Mouse (Mus musculus) MEL (cell line): ENCODE data around the gene Tapbpl. TPM values are rescaled to one million over a fixed set of nuclear protein-coding genes. Genes with fewer than 3 reads are reported as not detected.

Experiments
- DNase-seq: peaks from one replicate; pipeline ENCODE4 v3.0.0; 2011; ENCODE audit warnings: low read depth, low spot score
- H3K27ac ChIP-seq: 2 replicates; pipeline ENCODE4 v1.5.1; 2012; ENCODE audit warnings: low read depth, mild to moderate bottlenecking, control low read depth, low read length, moderate library complexity; ENCODE audit not compliant: control insufficient read depth
- H3K27me3 ChIP-seq, 2 experiments: fragments of 150-350 bp in 1 of 2; sonication (generic) in 1 of 2; 2 replicates each; pipeline ENCODE4 v1.6.1; 2012; ENCODE audit warnings: low read length in 2 of 2, mild to moderate bottlenecking in 2 of 2, improper control_type of control experiment in 1 of 2, moderate library complexity in 1 of 2; ENCODE audit not compliant: insufficient read depth in 2 of 2, control insufficient read depth in 1 of 2
- H3K36me3 ChIP-seq, 2 experiments: 2 replicates each; pipeline ENCODE4 v1.6.1; 2012 to 2014; ENCODE audit warnings: low read length in 2 of 2, improper control_type of control experiment in 1 of 2, inconsistent platforms in 1 of 2, mild to moderate bottlenecking in 1 of 2; ENCODE audit not compliant: insufficient read depth in 2 of 2, control insufficient read depth in 1 of 2
- H3K4me1 ChIP-seq, 2 experiments: fragments of 150-350 bp in 1 of 2; sonication (generic) in 1 of 2; 2 replicates each; pipeline ENCODE4 v1.6.1; 2012; ENCODE audit warnings: low read length in 2 of 2, improper control_type of control experiment in 1 of 2, mild to moderate bottlenecking in 1 of 2; ENCODE audit not compliant: insufficient read depth in 2 of 2, control insufficient read depth in 1 of 2
- H3K4me3 ChIP-seq, 2 experiments: fragments of 150-350 bp in 1 of 2; sonication (generic) in 1 of 2; 2 replicates each; pipeline ENCODE4 v1.5.1; 2012; ENCODE audit warnings: low read depth in 2 of 2, low read length in 2 of 2, mild to moderate bottlenecking in 2 of 2, moderate library complexity in 2 of 2, control low read depth in 1 of 2, improper control_type of control experiment in 1 of 2; ENCODE audit not compliant: control insufficient read depth in 1 of 2, insufficient read depth in 1 of 2
- H3K79me2 ChIP-seq: 2 replicates; pipeline ENCODE4 v1.6.1; 2012; ENCODE audit warnings: mild to moderate bottlenecking, low read length, moderate library complexity; ENCODE audit not compliant: control insufficient read depth, poor library complexity, insufficient read depth
- H3K9ac ChIP-seq: 2 replicates; pipeline ENCODE4 v1.6.1; 2012; ENCODE audit warnings: low read depth, mild to moderate bottlenecking, control low read depth, low read length, moderate library complexity; ENCODE audit not compliant: control insufficient read depth, poor library complexity, severe bottlenecking
- H3K9me3 ChIP-seq: fragments of 150-350 bp; sonication (generic); replicated peaks from 2 replicates; pipeline ENCODE4 v1.6.1; 2012; ENCODE audit warnings: mild to moderate bottlenecking, low read length, improper control_type of control experiment, moderate library complexity; ENCODE audit not compliant: insufficient read depth
- CHD1 ChIP-seq: IDR thresholded peaks from 2 replicates; pipeline ENCODE4 v1.6.1; 2012; ENCODE audit warnings: low read depth, mild to moderate bottlenecking, inconsistent platforms, low read length, improper control_type of control experiment
- CTCF ChIP-seq, 3 experiments: IDR thresholded peaks in 2 of 3; conservative IDR thresholded peaks in 1 of 3; 2 replicates each; pipeline ENCODE4 v1.5.1; 2011 to 2012; ENCODE audit warnings: low read length in 3 of 3, low read depth in 2 of 3, mild to moderate bottlenecking in 2 of 3, improper control_type of control experiment in 1 of 3, inconsistent platforms in 1 of 3, mixed read lengths in 1 of 3, moderate library complexity in 1 of 3; ENCODE audit not compliant: control insufficient read depth in 1 of 3, insufficient read depth in 1 of 3, poor library complexity in 1 of 3, severe bottlenecking in 1 of 3
- ELF1 ChIP-seq: IDR thresholded peaks from 2 replicates; pipeline ENCODE4 v1.6.1; 2014; ENCODE audit warnings: low read depth, mild to moderate bottlenecking, inconsistent platforms, low read length, improper control_type of control experiment, moderate library complexity
- EP300 ChIP-seq, 2 experiments: IDR thresholded peaks; 2 replicates each; pipeline ENCODE4 v1.6.1; 2011; ENCODE audit warnings: improper control_type of control experiment in 2 of 2, low read length in 2 of 2, low read depth in 1 of 2, mild to moderate bottlenecking in 1 of 2
- ETS1 ChIP-seq: IDR thresholded peaks from 2 replicates; pipeline ENCODE4 v1.6.1; 2012; ENCODE audit warnings: low read depth, mild to moderate bottlenecking, inconsistent platforms, low read length, improper control_type of control experiment, moderate library complexity
- GABPA ChIP-seq: IDR thresholded peaks from 2 replicates; pipeline ENCODE4 v1.6.1; 2012; ENCODE audit warnings: low read depth, mild to moderate bottlenecking, inconsistent platforms, low read length, improper control_type of control experiment, moderate library complexity
- GATA1 ChIP-seq: IDR thresholded peaks from 2 replicates; pipeline ENCODE4 v1.6.1; 2011; ENCODE audit warnings: low read depth, low read length, improper control_type of control experiment
- HCFC1 ChIP-seq: IDR thresholded peaks from 2 replicates; pipeline ENCODE4 v1.6.1; 2012; ENCODE audit warnings: low read depth, mild to moderate bottlenecking, inconsistent platforms, low read length, improper control_type of control experiment, moderate library complexity
- JUND ChIP-seq: IDR thresholded peaks from 2 replicates; pipeline ENCODE4 v1.6.1; 2011; ENCODE audit warnings: low read depth, mild to moderate bottlenecking, improper control_type of control experiment, low read length
- MAFK ChIP-seq: IDR thresholded peaks from 2 replicates; pipeline ENCODE4 v1.6.1; 2011; ENCODE audit warnings: low read depth, mild to moderate bottlenecking, low read length, improper control_type of control experiment, borderline replicate concordance
- MAZ ChIP-seq: IDR thresholded peaks from 2 replicates; pipeline ENCODE4 v1.6.1; 2012; ENCODE audit warnings: low read depth, mild to moderate bottlenecking, inconsistent platforms, low read length, improper control_type of control experiment
- MEF2A ChIP-seq: IDR thresholded peaks from 2 replicates; pipeline ENCODE4 v1.6.1; 2014; ENCODE audit warnings: low read depth, mild to moderate bottlenecking, inconsistent platforms, low read length, improper control_type of control experiment; ENCODE audit not compliant: poor library complexity, insufficient replicate concordance, severe bottlenecking; ENCODE audit errors: extremely low read depth
- NELFE ChIP-seq: IDR thresholded peaks from 2 replicates; pipeline ENCODE4 v1.6.1; 2011; ENCODE audit warnings: low read depth, low read length, improper control_type of control experiment
- RCOR1 ChIP-seq: IDR thresholded peaks from 2 replicates; pipeline ENCODE4 v1.6.1; 2012; ENCODE audit warnings: low read depth, mild to moderate bottlenecking, inconsistent platforms, low read length, improper control_type of control experiment
- TBP ChIP-seq: IDR thresholded peaks from 2 replicates; pipeline ENCODE4 v1.8.0; 2011; ENCODE audit warnings: low read depth, low read length, improper control_type of control experiment
- USF1 ChIP-seq: IDR thresholded peaks from 2 replicates; pipeline ENCODE4 v1.6.1; 2014; ENCODE audit warnings: low read depth, mild to moderate bottlenecking, inconsistent platforms, low read length, improper control_type of control experiment, moderate library complexity
- USF2 ChIP-seq, 2 experiments: IDR thresholded peaks; 2 replicates each; pipeline ENCODE4 v1.6.1; 2011 to 2012; ENCODE audit warnings: improper control_type of control experiment in 2 of 2, low read length in 2 of 2, borderline replicate concordance in 1 of 2, inconsistent platforms in 1 of 2, low read depth in 1 of 2, mild to moderate bottlenecking in 1 of 2; ENCODE audit not compliant: insufficient read depth in 1 of 2
- ZC3H11A ChIP-seq: IDR thresholded peaks from 2 replicates; pipeline ENCODE4 v1.6.1; 2012; ENCODE audit warnings: low read depth, mild to moderate bottlenecking, inconsistent platforms, low read length, improper control_type of control experiment
- ZKSCAN1 ChIP-seq: IDR thresholded peaks from 2 replicates; pipeline ENCODE4 v1.6.1; 2012; ENCODE audit warnings: low read depth, mild to moderate bottlenecking, inconsistent platforms, low read length, improper control_type of control experiment, moderate library complexity
- ZMIZ1 ChIP-seq: IDR thresholded peaks from 2 replicates; pipeline ENCODE4 v1.6.1; 2012; ENCODE audit warnings: low read depth, mild to moderate bottlenecking, inconsistent platforms, low read length, improper control_type of control experiment, moderate library complexity
- ZNF384 ChIP-seq: IDR thresholded peaks from 2 replicates; pipeline ENCODE4 v1.6.1; 2012; ENCODE audit warnings: low read depth, mild to moderate bottlenecking, inconsistent platforms, low read length, improper control_type of control experiment
- polyA plus RNA-seq, 2 experiments: library from polyadenylated mRNA; stranded (reverse) in 1 of 2; unstranded in 1 of 2; fragments of >175 nt in 1 of 2; fragments of >200 nt in 1 of 2; gene quantifications; 2 replicates each; pipeline versions ENCODE4 v1.2.1 to v1.2.4; 2012; ENCODE audit warnings: low replicate concordance in 2 of 2, low read depth in 1 of 2; ENCODE audit not compliant: insufficient read length in 2 of 2, insufficient read depth in 1 of 2, missing spikeins in 1 of 2
- total RNA-seq: library from RNA; depleted of rRNA; stranded (reverse); fragments of 300-350 nt; gene quantifications from 2 replicates; pipeline ENCODE4 v1.2.3, GENCODE M21; 2012

Gene Tapbpl
- total and polyA plus RNA-seq, 3 experiments, result 2.5 to 5.2 TPM; not detected in 1

- TF ChIP-seq GABPA, result no peak
- no peak for TF ChIP-seq ZC3H11A
- TF ChIP-seq MAZ, result no peak
- no peak for TF ChIP-seq CTCF (IDR thresholded peaks at IDR 0.05 in 2 of 3, conservative IDR thresholded peaks at IDR 0.05 in 1 of 3; ENCODE audit: control insufficient read depth in 1 of 3, insufficient read depth in 1 of 3, low read depth in 2 of 3, low read length in 3 of 3, poor library complexity in 1 of 3, severe bottlenecking in 1 of 3)
- TF ChIP-seq TBP, result no peak
- TF ChIP-seq ZKSCAN1, result no peak
- no peak for TF ChIP-seq CHD1
- TF ChIP-seq MAFK, result no peak
- no peak for TF ChIP-seq RCOR1
- H3K4me1 ChIP-seq, result peaks cover 0 to 6% of the 10 kb centered on the region in 2 experiments; a peak in 2 of 4 replicates
- no peak overlapping the region for H3K9ac ChIP-seq
- H3K9me3 ChIP-seq, result no peaks in the 10 kb centered on the region
- H3K4me3 ChIP-seq, result no peak overlapping the region
- no peak for DNase-seq
- H3K27me3 ChIP-seq, result no peaks in the 10 kb centered on the region
- H3K79me2 ChIP-seq, result peaks cover 16% of the 10 kb centered on the region
- no peak overlapping the region for H3K27ac ChIP-seq
- H3K36me3 ChIP-seq, result peaks cover 8 to 14% of the 10 kb centered on the region in 2 experiments
Observed at GRCm38 (mm10) chr6:125196301-125196700, 35.4 kb downstream of the Tapbpl start.

- Histone ChIP-seq H3K79me2 (peaks cover 23% of the 10 kb centered on the region), H3K9me3 (no peaks in the 10 kb centered on the region), H3K9ac (no peak overlapping the region), H3K4me1 (peaks cover 0 to 6% of the 10 kb centered on the region in 2 experiments; a peak in 2 of 4 replicates), H3K27ac (no peak overlapping the region), H3K36me3 (peaks cover 8 to 14% of the 10 kb centered on the region in 2 experiments), H3K27me3 (no peaks in the 10 kb centered on the region), H3K4me3 (no peak overlapping the region)
- TF ChIP-seq ETS1 (no peak), EP300 (IDR thresholded peaks at IDR 0.05; ENCODE audit: low read depth in 1 of 2, low read length in 2 of 2) (no peak), ZMIZ1 (no peak), ZNF384 (no peak)
- no peak for DNase-seq
Observed at GRCm38 (mm10) chr6:125195541-125196075, 36.1 kb downstream of the Tapbpl start.

DNA sequence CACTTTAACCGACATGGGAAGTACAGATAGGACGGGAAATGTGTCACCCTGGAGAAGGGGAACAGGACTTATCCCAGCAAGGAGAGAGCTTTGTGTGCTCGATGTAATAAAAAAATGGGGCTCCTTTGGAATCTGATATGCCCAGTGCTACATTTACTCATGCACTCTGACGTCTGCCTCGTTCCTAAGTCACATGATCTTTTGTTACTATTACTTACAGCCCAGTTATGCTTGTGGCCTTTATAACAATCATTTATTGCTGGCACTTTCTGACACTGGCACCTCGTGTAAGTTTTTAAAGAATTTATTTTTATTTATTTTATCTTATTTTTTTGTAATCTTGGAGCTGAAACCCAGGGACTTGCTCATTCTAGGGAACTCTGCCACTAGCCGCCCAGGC, 38.3 kb downstream of the Tapbpl start:
- Histone ChIP-seq H3K9me3 (no peaks in the 10 kb centered on the region), H3K36me3 (peaks cover 13 to 19% of the 10 kb centered on the region in 2 experiments)
- TF ChIP-seq HCFC1 (peak; percentile 46; the same call in 1 of the 2 replicates), MEF2A (no peak), CHD1 (no peak), ZNF384 (peak; percentile 67), USF2 (IDR thresholded peaks at IDR 0.05; ENCODE audit: borderline replicate concordance in 1 of 2, insufficient read depth in 1 of 2, low read depth in 1 of 2, low read length in 2 of 2) (peak in 1 of 2 experiments; percentile 27; a peak in 1 of 4 replicates), ZMIZ1 (no peak), ELF1 (no peak), ETS1 (0 out of 2 replicates have a peak, but pooled peaks have one; percentile 12), USF1 (peak; percentile 85), JUND (no peak), GATA1 (peak; percentile 45; the same call in 1 of the 2 replicates), NELFE (no peak), EP300 (IDR thresholded peaks at IDR 0.05; ENCODE audit: low read depth in 1 of 2, low read length in 2 of 2) (no peak; a peak in 1 of 4 replicates)
- TF ChIP-seq, all 39 proteins: peak for 6
- Histone ChIP-seq H3K9ac (peak overlapping the region; percentile 99), H3K79me2 (peaks cover 34% of the 10 kb centered on the region), H3K4me3 (peak overlapping the region; percentile 2 to 90; a peak in 3 of 4 replicates), H3K4me1 (peaks cover 3 to 11% of the 10 kb centered on the region in 2 experiments; a peak in 3 of 4 replicates), H3K27ac (peak overlapping the region; percentile 100), H3K27me3 (no peaks in the 10 kb centered on the region)
- peak; percentile 71 for DNase-seq
